Mouse (Mus musculus): ENCODE results near the gene Adcy9.

Gene Adcy9

DNA sequence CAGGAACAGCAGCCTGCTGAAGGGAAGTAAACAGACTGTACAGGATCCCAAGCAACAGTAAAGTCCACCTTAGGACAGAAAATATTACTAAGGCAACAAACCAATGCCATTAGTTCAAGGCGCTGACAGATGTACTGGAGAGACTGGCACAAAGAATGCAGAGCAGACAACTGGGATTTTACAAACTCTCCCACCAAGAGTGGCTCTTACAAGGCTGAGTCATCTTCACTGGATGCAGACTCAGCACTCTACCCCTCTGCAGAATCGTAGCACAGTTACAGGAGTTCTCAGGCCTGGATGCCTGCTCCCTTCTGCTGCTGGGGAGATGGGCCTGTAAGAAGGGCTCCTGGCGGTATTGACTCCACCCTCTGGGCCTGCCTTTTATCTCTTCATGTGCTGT, 99.4 kb downstream of the Adcy9 start:
- no peak for DNase-seq (ENCODE audit: low spot score in 2 of 2)

DNA sequence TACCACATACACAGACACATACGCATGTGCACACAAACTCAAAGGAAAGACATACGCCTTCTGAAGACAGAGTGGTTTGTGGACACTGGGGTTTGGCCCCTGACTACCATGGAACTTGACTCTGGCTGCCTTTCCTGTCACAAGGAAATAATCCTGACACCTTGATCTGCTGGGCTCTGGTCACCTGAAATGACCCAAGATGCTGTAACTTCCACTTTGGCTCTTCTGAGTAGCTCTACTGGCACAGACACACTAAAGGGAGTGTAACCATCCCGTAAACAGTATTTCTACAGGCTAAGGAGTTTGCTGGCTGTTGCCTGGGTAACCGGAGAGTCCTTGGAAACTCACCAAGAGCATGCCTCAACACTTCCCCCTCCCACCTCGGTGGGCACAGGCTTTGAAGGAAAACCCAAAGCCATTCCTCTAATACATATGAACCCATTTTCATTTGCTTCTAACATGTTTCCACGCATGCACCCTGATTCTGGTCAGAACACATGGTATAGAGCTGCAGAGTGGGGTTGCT, 102.2 kb downstream of the Adcy9 start:
- no peak for DNase-seq (ENCODE audit: low spot score in 2 of 2)

DNA sequence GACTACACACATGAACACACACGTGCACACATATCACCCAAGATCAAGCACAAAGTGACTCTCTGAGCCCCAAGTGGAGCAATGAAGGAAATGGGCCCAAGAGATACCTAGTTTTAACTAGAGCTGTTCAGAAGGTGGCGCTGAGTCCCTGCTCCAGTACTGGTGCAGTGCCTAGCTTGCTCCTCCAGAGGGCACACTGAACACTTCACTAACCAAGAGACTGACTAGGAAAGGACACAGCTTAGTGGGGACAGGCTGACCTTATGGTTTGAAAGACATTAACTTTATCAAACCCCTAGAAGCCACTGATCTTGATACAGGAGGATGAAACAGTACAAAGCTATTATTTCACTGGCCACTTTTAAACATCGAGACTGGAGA, 104.2 kb downstream of the Adcy9 start:
- peak; percentile 46 to 72 for DNase-seq (ENCODE audit: low spot score in 2 of 2)

DNA sequence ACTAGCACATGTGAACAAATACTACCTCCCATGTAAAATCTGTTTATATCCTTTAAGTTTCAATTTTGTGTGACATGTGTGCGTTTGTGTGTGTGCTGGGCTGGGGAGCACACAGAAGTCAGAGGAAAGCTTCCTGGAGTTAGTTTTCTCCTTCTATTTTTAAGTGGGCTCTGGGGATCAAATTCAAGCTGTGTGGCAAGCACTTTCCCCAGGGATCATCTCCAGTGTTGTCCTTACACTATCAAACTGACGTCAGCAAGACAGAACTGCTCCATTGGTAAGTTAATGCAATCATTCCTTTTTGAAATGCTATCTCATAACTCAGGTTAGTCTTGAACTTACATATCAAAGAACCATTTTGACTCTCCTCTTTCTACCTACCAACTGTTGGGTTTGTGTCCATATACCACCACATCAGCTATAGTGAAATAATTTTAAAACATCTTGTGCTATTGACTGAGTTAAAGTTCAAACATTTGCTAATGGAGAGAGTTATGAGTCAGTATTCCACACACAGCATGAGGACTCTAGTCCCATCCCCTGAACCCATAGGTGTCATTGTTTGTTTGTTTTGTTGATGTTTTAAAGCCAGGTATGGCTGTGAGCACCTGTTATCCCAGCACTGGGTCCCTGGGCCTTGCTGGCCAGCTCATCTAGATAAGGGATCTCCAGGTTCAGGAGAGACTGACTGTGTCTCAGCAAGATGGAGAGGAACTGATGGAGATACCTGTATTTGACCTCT, 104.8 kb downstream of the Adcy9 start:
- no peak for DNase-seq (ENCODE audit: low spot score in 2 of 2)

DNA sequence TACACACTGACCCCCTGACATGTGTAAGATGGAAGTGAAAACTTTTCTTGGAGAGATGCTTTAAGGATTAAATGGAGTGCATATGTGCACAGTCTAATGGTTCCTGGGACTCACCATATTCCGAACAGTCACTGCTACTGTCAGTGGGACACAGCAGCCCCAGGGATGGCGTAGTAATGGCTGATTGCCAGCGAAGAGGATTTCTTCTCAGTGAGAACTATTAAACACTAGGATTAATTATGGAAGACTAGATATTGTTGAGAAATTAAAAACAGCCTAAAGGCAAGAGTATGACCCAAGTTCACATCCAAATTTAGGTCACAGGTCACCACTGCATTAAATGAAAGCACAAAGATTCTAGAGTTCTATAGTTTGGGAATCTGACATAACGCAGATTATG, 105.4 kb downstream of the Adcy9 start:
- DNase-seq (ENCODE audit: low spot score in 2 of 2), result no peak

DNA sequence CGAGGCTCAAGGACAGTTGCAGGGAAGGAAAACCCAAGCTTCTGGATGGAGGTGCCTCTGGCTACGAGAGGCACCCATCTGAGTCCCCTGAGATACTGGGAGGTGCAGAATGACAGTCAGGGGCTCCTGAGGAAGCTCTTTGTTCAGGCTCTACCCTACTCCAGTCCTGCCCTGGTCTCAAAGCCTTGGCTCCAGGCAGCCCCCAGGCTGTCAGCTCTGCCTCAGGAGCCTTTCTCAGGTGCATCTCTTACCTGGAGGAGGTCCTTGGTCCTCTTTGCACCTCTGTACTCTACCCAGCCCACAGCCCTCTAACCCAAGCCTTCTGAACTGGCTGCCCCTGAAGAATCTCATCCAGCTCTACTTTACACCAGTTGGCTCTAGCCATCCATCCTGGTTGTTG, 108.3 kb downstream of the Adcy9 start:
- no peak for DNase-seq (ENCODE audit: low spot score in 2 of 2)

DNA sequence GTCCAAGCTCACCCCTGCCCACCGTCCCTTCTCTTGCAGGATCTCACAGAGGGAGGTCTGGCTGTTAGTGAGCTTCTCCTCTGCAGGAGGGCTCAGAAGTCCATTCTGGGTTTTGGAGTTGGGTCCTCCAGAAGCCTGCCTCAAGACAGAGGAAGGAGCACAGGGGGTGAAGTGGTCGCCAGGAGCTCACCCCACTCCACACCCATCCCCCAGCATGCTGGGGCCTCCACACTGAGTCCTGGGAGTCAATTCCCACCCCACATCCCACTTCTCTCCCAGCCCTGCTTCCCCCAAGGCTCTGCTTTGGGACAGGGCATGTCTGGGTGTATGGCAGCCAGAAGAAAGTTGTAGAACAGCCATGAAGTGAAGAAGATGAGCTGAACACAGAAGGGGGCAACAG, 108.7 kb downstream of the Adcy9 start:
- no peak for DNase-seq (ENCODE audit: low spot score in 2 of 2)

DNA sequence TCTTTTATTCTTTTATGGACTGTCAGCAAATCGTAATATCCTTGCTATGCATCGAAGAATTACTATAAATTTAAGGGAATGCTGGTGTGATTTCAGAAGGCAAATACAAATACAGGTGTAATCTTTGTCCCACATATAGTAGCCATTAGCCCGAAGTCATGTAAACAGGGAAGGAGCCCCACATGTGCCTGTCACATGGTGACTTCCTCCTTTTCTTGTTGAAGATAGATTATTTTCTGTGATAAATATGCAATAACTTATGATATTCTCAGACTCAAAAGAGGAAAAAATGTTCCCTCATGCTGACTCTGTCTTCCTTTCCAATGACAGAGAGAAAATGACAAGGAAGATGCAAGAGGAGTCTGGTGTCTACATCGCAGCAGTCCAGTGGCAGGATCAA, 112.5 kb downstream of the Adcy9 start:
- DNase-seq (ENCODE audit: low spot score in 2 of 2), result no peak

DNA sequence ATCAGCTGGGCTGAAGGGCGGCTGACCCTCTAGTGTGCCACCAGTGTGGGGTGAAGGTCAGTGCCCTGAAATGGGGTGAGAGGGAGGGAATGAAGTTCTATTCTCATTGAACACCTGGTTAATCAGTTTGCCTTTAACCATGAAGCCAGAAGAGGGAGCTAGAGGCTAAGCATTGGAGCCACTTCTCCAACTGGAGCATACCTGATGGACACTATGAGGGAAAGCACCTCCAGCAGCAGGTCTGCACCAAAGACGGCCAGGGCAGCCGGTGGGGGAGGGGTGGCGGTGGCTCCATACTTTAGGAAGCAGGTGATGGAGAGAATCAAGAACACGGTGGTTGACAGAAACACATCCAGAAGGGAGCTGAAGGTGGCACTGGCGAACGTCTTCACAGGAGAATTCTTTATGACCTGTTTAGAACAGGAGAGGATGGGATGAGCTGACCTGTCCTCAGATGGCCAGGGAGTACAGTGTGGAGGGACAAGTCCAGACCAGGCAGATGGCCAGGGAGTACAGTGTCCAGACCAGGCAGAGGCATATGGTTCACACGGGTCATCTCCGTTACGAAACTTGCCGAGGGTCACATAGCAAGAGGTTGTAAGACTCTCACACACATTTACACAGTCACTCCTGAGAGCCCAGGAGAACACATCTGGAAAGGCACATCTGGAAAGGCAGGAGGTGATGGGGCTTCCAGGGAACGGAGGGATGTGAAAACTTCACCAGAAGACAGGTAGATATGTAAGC, 115.9 kb downstream of the Adcy9 start:
- no peak for DNase-seq (ENCODE audit: low spot score in 2 of 2)

DNA sequence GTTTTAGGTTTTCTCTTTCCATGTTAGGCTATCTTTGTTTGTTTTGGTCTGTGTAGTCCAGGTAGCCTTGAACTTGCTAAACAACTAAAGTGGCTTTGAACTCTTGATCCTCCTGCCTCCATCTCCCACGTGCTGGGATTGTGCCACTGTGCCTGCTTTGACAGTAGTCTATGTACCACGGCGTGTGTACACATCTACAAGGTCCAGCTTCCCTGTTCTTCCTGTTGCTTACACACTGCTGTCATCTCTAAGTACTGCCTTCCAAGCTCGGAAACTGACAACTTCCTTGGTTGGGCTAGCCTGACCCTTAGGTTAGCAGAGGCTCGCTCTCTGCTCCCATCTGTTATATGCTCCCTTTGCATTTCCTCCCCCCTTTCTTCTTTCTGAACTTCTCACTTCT, 116.7 kb downstream of the Adcy9 start:
- no peak for DNase-seq (ENCODE audit: low spot score in 2 of 2)

DNA sequence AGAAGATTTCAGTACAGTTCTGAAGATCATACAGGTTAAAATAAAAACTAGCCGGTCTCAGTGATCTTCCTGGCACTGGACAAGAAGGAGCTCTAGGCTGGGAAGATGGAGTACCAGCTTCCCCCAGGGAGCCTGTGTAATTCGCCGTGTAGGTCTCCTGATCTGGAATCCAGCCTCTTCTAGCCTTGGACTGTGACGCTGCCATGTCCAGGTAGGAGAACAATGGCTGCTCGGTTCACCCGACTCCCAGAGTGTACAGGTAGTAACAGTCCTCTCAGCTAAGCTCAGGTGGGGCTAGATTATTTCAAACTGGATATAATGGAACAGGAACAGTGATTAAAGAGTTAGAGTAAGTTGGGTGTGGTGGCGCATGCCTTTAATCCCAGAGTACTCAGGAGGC, 120.0 kb downstream of the Adcy9 start:
- DNase-seq (ENCODE audit: low spot score in 2 of 2), result no peak

DNA sequence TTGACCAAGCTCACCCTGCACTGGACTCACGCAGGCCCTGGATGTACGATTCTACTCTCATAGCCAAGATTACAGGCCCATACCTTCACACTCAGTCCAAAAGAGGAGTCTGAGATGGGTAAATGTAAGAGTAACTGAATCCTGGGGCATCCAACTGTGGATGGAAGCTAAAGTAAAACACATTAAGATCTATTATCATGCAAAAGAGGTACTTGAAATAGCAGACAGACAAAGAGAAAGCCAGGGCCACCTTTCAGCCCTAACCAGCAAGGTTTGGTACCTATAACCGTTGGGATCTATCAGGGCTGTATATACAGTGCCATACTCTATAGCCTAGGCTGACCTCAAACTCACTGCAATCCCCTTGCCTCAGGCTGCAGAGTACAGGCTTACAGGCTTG, 127.0 kb downstream of the Adcy9 start:
- no peak for DNase-seq (ENCODE audit: low spot score in 2 of 2)

DNA sequence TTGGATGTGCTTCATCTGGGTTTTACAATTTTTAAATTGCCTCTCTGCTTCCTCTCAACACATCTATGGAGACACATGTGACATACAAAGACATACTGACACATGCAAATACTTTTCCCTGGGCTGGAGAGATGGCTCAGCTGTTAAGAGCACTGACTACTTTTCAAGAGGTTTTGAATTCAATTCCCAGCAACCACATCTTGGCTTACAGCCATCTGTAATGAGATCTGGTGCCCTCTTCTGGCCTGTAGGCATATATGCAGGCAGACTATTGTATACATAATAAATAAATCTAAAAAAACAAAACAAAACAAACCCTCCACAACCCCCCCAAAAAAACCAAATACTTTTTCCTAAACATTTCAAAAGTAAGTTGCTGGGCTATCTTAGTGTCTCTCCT, 130.8 kb downstream of the Adcy9 start:
- DNase-seq (ENCODE audit: low spot score in 2 of 2), result peak in 1 of 2 experiments; percentile 13

DNA sequence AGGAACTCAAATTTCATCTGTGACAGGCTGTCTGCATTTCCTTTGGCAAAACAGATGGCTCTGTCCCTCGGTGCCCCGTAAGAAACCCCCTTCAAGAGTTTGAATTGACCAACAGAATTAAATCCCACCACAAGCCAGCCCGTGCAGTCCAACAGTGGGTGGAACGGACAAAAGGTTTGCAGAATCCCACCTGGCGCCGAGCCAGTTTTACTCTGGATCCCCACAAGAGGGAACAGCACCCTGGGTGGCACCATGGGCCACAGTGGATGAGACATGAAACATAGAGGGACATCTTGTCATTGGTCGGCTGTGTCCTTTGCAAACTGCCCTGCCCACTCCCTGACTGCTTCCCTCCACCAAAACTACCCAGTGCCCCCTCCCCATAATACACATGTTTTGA, 133.7 kb downstream of the Adcy9 start:
- no peak for DNase-seq (ENCODE audit: low spot score in 2 of 2)

DNA sequence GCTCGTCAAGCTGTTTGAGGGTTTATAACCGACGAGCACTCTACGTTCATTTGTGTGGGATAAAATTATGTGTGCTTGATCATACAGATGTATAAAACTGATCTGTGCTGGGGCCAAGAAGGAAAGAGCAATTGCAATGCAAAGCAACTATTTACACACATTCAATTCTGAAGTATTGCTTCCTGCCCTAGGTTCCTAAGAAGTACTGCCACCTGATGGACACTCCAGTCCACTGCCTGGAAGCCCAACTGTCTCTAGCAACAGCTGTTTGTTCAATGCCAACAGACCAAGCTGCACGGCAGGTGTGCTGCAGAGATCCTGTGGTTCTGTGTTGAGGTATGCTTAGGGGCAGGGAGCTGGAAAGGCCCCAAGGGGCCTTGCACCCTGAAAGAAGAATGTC, 135.0 kb downstream of the Adcy9 start:
- DNase-seq (ENCODE audit: low spot score in 2 of 2), result peak in 1 of 2 experiments; percentile 21

DNA sequence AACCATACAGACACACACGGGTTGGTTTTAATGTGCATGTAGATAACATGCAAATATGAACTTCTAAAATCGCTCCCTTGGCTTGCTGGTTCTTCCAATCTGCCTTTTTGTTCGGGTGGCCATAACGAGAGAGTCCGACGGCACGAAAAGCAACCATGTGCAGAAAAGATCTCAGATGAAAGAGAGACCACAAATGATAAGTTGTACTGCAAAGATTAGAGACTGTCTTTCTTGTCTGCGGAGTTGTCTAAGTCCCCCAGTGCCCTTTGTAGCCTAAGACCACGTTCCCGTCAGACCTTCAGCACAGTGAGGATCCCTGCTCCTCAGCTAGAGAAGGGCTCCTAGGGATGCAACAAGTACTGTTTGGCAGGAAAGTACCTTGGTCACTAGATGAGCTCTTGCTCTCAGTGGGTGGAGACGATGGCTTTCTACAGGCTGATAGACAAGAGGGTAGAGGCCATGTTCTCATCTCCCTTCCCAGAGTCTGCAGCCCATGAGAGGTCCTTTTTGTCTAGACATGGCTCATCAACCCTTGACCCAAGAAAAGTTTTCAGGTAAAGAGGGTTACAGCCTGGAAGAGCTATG, 136.9 kb downstream of the Adcy9 start:
- no peak for DNase-seq (ENCODE audit: low spot score in 2 of 2)

DNA sequence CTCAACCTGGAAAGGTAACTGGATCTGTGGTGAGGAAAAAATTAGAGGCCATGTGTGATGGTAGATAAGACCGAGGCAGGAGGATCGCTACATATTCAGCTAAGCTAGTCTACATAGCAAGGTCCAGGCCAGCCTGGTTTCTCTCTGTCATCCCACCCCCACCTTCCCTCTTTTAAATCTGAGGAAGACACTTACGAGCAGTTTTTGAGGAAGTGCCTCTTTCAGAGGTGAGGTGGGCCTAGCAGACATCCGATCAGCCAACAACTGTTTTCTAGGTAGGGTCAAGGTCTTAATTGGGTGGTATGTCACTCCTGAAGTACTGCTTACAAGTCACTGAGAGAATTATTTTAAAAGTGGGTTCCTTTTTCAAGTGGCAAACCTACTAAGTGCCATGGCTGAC, 138.8 kb downstream of the Adcy9 start:
- no peak for DNase-seq (ENCODE audit: low spot score in 2 of 2)

DNA sequence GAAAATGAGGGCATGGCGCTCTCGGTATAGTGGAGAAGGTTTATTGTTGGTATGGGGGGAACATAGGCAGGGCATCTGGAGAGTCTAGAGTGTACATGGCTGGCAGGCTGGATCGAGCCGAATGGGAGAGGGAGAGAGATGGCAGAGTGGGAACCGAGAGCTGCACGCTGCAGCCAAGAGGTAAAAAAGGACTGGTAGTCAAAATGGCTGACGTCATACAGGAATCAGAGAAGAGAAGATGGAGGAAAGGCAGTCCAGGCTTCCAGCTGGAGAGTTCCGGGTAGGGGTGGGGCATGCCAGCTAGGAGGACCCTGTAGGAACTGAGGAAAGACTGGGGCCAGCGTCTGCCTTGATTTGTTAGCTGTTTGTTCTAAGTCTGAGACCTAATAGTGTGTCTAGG, 139.3 kb downstream of the Adcy9 start:
- DNase-seq (ENCODE audit: low spot score in 2 of 2), result no peak

DNA sequence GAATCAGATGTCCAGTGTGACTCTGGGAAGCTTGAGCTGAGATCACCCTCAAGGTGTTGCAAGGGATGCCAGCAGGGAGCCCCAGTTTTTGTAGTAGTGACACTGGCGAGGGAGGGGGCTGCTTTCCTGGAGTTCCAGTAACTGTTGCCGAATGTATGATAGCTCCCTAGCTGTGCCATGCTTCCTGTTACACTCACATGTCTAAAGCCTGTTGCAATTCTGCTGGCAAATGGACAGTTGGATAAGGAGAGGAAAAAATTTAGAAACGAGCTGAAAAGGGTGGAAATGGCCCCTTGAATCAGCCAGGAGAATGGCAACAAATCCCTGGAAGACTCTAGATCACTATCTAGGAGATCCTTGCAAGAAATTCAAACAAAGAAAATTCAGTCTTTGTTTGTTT, 140.7 kb downstream of the Adcy9 start:
- no peak for DNase-seq (ENCODE audit: low spot score in 2 of 2)

DNA sequence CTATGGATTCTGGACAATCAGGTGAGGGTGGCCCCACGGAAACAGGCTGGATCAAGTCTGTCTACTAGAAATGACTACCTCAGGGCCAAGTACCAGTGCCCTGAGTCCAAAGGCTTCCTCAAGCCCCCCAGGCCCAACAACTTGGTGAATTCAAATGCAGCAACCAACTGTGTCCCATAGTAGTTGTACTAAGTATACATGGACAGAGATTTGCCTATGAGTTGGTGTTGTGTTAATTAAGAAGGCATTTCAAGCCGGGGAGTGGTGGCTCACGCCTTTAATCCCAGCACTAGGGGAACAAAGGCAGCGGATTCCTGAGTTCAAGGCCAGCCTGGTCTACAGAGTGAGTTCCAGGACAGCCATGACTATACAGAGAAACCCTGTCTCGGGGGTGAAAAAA, 143.7 kb downstream of the Adcy9 start:
- no peak for DNase-seq (ENCODE audit: low spot score in 2 of 2)

DNA sequence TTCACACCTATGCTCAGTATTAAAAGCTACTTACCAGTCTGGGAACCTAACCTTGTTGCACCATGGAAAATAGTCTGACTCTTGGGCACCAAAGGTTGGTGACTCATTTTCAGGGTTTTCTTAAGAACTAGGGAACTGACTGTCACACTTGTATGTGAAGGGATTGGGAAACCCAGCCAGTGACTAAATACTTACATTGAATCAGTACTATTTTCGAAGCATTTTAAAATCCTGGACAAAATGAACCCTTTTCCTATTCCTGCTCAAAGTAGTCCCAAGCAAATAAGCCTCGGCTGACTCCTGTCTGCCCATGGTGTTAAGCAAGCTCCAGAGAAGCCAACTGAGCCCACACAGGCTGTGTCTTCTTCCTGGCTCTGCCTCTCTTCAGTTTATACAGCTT, 144.1 kb downstream of the Adcy9 start:
- DNase-seq (ENCODE audit: low spot score in 2 of 2), result no peak

DNA sequence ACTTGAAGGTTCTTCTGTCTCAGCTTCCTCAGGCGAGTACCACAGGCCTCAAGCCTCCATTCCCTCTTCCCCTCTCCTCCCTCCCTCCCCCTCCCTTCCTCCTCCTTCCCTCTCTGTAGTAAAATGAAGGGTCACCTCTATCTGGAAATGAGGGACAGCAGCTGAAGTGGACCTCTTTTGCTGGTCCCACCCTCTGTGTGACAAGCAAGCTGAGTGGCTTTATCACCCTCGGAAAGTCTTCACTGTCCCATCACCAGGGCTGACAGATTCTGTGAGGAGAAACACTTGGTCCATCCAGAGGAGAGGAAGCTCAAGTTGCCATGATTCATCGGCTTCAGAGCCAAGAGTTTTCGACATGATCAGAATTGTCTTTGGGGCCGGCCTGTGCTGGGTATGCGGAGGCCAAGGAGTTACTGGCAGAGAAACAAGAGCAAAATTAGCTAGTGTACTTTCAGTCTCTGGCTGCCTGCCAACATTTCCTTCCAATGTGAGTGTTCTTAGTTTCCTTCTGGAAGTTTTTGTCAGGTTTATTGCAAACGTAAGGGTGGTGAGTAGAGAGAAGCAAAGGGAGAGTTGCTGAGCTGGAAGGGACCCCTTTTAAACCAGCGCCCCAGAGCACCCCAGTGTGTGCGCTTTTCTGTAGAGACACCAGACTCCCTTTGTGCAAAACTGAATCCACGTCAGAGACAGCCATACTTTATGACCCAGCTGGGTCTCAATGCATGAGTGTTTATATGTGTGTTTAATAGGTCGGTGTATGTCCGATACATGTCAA, 146.4 kb downstream of the Adcy9 start:
- DNase-seq (ENCODE audit: low spot score in 2 of 2), result no peak

All from natural killer cell, adult 2 months (primary cell).